In the genomic region with DNA sequence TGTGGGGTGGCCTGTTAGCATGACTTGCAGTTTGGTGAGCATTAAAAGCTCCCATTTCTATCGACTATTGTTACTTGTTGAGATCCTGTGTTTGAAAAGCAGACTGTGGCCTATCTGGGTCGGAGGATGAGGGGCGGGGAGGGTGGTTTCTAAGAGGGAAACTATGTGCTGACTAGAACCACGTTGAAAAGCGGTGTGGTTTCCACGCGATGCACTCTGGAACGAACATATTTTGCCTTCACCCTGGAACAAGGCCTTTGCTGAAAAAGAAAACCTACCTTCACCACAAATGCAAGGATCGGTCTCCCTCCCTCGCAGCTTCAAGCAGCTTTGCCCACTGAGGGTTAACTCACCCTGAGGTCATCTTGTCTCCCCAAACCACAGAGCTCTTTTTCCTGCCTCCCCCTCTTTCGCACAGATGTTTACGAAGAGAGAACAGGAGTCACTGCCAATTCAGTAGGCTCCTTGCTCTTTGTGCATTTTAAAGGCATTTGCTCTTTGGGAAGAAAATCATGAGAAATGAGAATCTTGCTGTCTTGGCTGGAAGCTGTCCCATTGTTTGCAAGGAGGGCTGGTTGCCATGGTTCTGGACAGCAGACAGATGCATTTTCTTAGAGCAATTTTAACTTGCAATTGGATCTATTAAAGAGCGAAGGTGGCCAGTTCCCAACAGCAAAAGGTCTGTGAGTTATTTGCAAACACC, we compare ENCODE assay signal across 9 mouse cellular contexts.
DNase-seq lines count a peak whose midpoint lies in the region; ATAC-seq and TF ChIP-seq lines count a peak whose summit lies in the region.
"Had no signal": no experiment of that assay in that cellular context is flagged by ENCODE, and none has a peak within 500 bp of the region (broad histone marks: within the 10 kb centered on the region; RNA-seq: fewer than 3 reads in every experiment).

No protein-coding gene starts in this region.

- no peaks in the 10 kb centered on the region for H3K9me3 ChIP-seq in liver, embryonic 13.5 days (replicated peaks)
- no peaks in the 10 kb centered on the region for H3K9me3 ChIP-seq in liver, embryonic 11.5 days (ENCODE audit: control insufficient read depth, low read length)
- H3K9me3 ChIP-seq in hindbrain, embryonic 14.5 days (ENCODE audit: control insufficient read depth, low read length), result no peaks in the 10 kb centered on the region
- H3K9me3 ChIP-seq in midbrain, embryonic 13.5 days, result no peaks in the 10 kb centered on the region

- no peak for DNase-seq in liver, embryonic 13.5 days
- DNase-seq in liver, embryonic 11.5 days (ENCODE audit: low spot score), result no peak
- DNase-seq in hindbrain, embryonic 14.5 days (ENCODE audit: low spot score), result peak; percentile 31
- no peak for DNase-seq in kidney, adult 9 months
- no peak for DNase-seq in liver

- WGBS in liver, embryonic 13.5 days (ENCODE audit: insufficient replicate concordance), result 42% methylated on average over 13 of the region's 13 CpGs
- WGBS in liver, embryonic 11.5 days, result 61% methylated on average over 13 of the region's 13 CpGs
- 30% methylated on average over 13 of the region's 13 CpGs for WGBS in hindbrain, embryonic 14.5 days
- 53% methylated on average over 13 of the region's 13 CpGs for WGBS in midbrain, embryonic 13.5 days

- no peak for TF ChIP-seq POLR2A in cortical plate, adult 2 months (IDR thresholded peaks at IDR 0.05; ENCODE audit: extremely low read depth, insufficient read depth, low read length)

- H3K27me3 ChIP-seq in liver, embryonic 13.5 days, result no peaks in the 10 kb centered on the region
- H3K27me3 ChIP-seq in liver, embryonic 11.5 days (replicated peaks; ENCODE audit: control insufficient read depth, insufficient read depth, low read length), result no peaks in the 10 kb centered on the region
- no peaks in the 10 kb centered on the region for H3K27me3 ChIP-seq in hindbrain, embryonic 14.5 days (ENCODE audit: control insufficient read depth, insufficient read depth, low read length)
- no peaks in the 10 kb centered on the region for H3K27me3 ChIP-seq in midbrain, embryonic 13.5 days

- 0 out of 2 replicates have a peak, but pooled peaks cover 6% of the 10 kb centered on the region for H3K4me1 ChIP-seq in liver, embryonic 13.5 days (replicated peaks)
- H3K4me1 ChIP-seq in liver, embryonic 11.5 days (replicated peaks; ENCODE audit: control insufficient read depth, insufficient read depth, low read length), result no peaks in the 10 kb centered on the region
- H3K4me1 ChIP-seq in cortical plate, adult 2 months (ENCODE audit: control insufficient read depth, insufficient read depth, low read length), result peaks cover 3% of the 10 kb centered on the region; the same call in 1 of the 2 replicates
- peaks cover 26% of the 10 kb centered on the region for H3K4me1 ChIP-seq in hindbrain, embryonic 14.5 days (replicated peaks; ENCODE audit: control insufficient read depth, insufficient read depth, low read length)
- H3K4me1 ChIP-seq in midbrain, embryonic 13.5 days (replicated peaks), result peaks cover 23% of the 10 kb centered on the region

- no peak overlapping the region for H3K4me3 ChIP-seq in liver, embryonic 13.5 days (replicated peaks)
- no peak overlapping the region for H3K4me3 ChIP-seq in liver, embryonic 11.5 days (ENCODE audit: low read depth, low read length)
- no peak overlapping the region for H3K4me3 ChIP-seq in cortical plate, adult 2 months (ENCODE audit: insufficient read depth, low read length)
- no peak overlapping the region for H3K4me3 ChIP-seq in hindbrain, embryonic 14.5 days (replicated peaks; ENCODE audit: low read length)
- H3K4me3 ChIP-seq in midbrain, embryonic 13.5 days (replicated peaks), result no peak overlapping the region

- H3K27ac ChIP-seq in liver, embryonic 13.5 days, result peak overlapping the region; percentile 21; the same call in 1 of the 2 replicates
- no peak overlapping the region for H3K27ac ChIP-seq in liver, embryonic 11.5 days (ENCODE audit: low read depth, low read length)
- 0 out of 2 replicates have a peak overlapping the region, but pooled peaks have one; percentile 27 for H3K27ac ChIP-seq in cortical plate, adult 2 months (ENCODE audit: insufficient read depth, low read length)
- peak overlapping the region; percentile 38; the same call in 1 of the 2 replicates for H3K27ac ChIP-seq in hindbrain, embryonic 14.5 days
- H3K27ac ChIP-seq in midbrain, embryonic 13.5 days, result no peak overlapping the region
- H3K27ac ChIP-seq: liver, embryonic 14.5 days had no signal

- no peak overlapping the region for H3K9ac ChIP-seq in liver, embryonic 13.5 days
- H3K9ac ChIP-seq in liver, embryonic 11.5 days (ENCODE audit: low read depth, low read length), result no peak overlapping the region
- 0 out of 2 replicates have a peak overlapping the region, but pooled peaks have one; percentile 6 for H3K9ac ChIP-seq in hindbrain, embryonic 14.5 days
- H3K9ac ChIP-seq in midbrain, embryonic 13.5 days (replicated peaks), result no peak overlapping the region
- H3K9ac ChIP-seq: liver, embryonic 14.5 days had no signal

- no peak for ATAC-seq in liver, embryonic 13.5 days (ENCODE audit: low read depth)
- ATAC-seq in liver, embryonic 11.5 days (replicated peaks; ENCODE audit: low FRiP score), result no peak
- ATAC-seq in hindbrain, embryonic 14.5 days (ENCODE audit: low FRiP score), result peak; percentile 50; the same call in 1 of the 2 replicates
- ATAC-seq in midbrain, embryonic 13.5 days, result 0 out of 2 replicates have a peak, but pooled peaks have one; percentile 14
- ATAC-seq in granulocyte monocyte progenitor cell, adult 5-6 weeks (replicated peaks; ENCODE audit: poor library complexity, severe bottlenecking), result no peak; the same call in 1 of the 2 replicates

- TF ChIP-seq CTCF in cortical plate, adult 2 months (IDR thresholded peaks at IDR 0.05; ENCODE audit: extremely low read depth, insufficient read depth, low read length), result no peak

- no peaks in the 10 kb centered on the region for H3K36me3 ChIP-seq in liver, embryonic 13.5 days
- no peaks in the 10 kb centered on the region for H3K36me3 ChIP-seq in liver, embryonic 11.5 days (ENCODE audit: control insufficient read depth, insufficient read depth, low read length)
- H3K36me3 ChIP-seq in hindbrain, embryonic 14.5 days (replicated peaks; ENCODE audit: control insufficient read depth, insufficient read depth), result no peaks in the 10 kb centered on the region
- no peaks in the 10 kb centered on the region for H3K36me3 ChIP-seq in midbrain, embryonic 13.5 days

- no peak overlapping the region for H3K4me2 ChIP-seq in liver, embryonic 13.5 days
- no peak overlapping the region for H3K4me2 ChIP-seq in liver, embryonic 11.5 days
- H3K4me2 ChIP-seq in hindbrain, embryonic 14.5 days (replicated peaks), result no peak overlapping the region
- H3K4me2 ChIP-seq in midbrain, embryonic 13.5 days (replicated peaks), result no peak overlapping the region

Comparison
In these comparisons a context has a peak if more than half of its experiments do, and no peak if none do; other contexts are left out.
1. H3K27ac ChIP-seq: peak in liver, embryonic 13.5 days (single experiment), cortical plate, adult 2 months (single experiment) and hindbrain, embryonic 14.5 days (single experiment); none in liver, embryonic 11.5 days (single experiment) and midbrain, embryonic 13.5 days (single experiment).
2. ATAC-seq: peak in hindbrain, embryonic 14.5 days (single experiment) and midbrain, embryonic 13.5 days (single experiment); none in liver, embryonic 13.5 days (single experiment), liver, embryonic 11.5 days (single experiment) and granulocyte monocyte progenitor cell, adult 5-6 weeks (single experiment).